Mouse (Mus musculus) cerebellum, postnatal 36 days (tissue): ENCODE data around the gene Sucla2.

Source experiments
- DNase-seq, 2 experiments: peaks; one replicate each; pipeline ENCODE4 v3.0.0; 2021 to 2022; ENCODE audit warnings: mixed read lengths in 2 of 2

Sucla2 gene

DNA sequence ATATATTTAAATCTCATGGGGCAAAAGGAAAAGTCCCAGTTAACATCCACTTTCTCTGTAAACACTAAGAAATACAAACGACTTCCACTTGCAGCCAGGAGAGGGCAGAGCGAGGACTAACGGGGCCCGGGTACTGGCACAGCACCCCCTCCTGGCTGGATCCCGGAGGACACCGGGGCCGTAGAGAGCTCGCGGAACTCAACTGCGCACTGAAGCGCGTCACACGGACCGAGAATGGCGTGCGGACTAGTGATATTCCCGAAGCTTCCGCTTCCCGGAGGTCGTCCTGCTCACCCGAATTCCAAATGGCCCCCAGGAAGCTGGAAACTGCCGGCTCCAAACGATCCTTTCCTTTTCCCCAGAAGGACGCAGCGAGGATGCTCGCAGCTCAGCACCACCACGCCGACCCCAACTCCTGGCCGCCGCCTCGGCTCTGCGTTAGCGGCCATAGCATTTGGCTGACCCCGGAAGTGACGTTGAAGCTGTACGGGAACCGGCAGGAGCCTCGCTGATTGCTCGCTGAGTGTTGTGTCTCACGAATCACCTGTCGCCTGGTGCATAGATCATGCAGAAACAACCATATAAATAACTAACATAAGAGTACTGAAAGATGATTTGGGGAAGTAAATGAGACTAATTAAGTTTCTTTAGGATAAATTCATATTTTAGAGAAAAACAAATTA, at the start of gene Sucla2:
TSS of gene Sucla2 (plus strand) at position 554 of the 683 bp plus-strand sequence.
- peak; percentile 95 to 98 for DNase-seq

GRCm38 (mm10) chr14:73475506-73475905, 49.6 kb upstream of the Sucla2 start:
- DNase-seq = no peak

GRCm38 (mm10) chr14:73476361-73476934, 48.7 kb upstream of the Sucla2 start:
- DNase-seq = no peak

GRCm38 (mm10) chr14:73477077-73477476, 48.0 kb upstream of the Sucla2 start:
- no peak for DNase-seq

- no peak for DNase-seq
These were observed 46.8 kb upstream of the Sucla2 start for GRCm38 (mm10) chr14:73478321-73478720.

GRCm38 (mm10) chr14:73479771-73480170, 45.3 kb upstream of the Sucla2 start:
- no peak for DNase-seq

GRCm38 (mm10) chr14:73483516-73484229, 41.4 kb upstream of the Sucla2 start:
- DNase-seq = no peak

DNA sequence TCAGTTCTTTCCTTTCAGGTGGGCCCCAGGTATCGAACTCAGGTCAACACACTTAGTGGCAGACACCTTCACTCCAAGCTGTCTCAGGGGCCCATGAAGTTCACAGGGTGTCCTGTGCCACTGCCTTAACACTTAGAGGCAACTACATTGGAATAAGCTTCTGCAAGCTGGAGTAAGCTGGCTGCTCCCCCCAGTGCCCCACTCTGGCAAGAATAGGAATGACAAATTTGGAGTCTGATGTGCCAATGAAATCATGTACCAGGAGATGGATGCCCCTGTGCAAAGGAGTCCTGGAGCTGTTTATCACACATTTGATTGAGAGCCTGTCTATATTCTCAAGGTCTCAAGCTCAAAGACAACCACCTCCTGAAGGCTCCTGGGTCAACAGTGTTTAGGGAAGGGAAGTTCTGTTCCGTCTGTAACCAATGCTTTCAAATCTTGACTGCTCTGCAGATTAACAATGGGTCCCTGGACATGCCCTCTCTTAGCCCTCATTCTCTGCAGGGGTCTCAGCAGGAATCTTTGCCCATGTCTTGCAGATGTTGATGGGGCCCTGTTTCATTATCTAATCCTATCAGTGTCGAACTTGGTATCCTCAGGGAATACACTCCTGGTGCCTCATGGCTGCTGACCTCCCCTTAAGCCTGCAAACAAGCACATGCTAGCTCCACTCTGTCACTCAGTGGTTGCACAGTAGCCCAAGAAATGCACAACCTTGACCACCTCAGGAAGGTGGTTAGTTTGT, 40.6 kb upstream of the Sucla2 start:
- no peak for DNase-seq

- DNase-seq = no peak
These were observed 38.5 kb upstream of the Sucla2 start for GRCm38 (mm10) chr14:73486641-73487040.

DNA sequence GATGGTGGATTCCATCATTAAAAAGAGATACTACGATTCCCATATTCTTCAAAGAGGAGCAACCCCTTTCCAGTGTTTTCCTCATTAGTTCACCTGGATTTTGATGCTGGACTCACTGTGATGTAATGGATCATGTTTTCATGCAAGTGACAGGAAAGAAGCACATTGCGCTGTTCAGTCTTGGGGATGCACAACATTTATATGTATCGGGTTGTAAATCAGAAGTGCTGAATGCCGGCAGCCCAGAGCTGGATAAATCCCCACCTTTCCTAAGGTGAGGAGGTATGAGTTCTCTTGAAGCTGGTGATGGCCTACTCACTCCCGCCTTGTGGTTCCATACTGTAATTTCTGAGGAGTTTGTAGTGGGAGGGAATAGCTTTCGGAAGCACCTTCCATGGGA, 31.8 kb upstream of the Sucla2 start:
- DNase-seq = no peak

DNA sequence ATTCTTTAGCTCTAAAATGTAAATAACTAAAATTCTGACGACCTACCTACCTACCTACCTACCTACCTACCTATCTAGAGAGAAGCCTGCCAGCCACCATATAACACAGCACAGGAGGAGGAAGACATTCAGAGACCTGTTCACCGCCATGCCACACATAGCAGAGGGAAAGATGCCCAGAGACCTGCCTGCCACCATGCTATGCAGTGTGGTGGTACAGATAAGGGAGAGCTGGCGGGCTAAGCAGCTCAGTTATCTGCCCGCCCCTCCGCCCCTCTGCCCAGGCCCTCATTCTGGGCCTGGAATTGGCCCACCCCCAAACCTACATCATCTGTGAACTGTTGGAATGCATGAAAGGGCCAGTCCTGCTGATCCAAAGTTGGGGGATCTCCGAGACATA, 31.0 kb upstream of the Sucla2 start:
- no peak for DNase-seq

DNA sequence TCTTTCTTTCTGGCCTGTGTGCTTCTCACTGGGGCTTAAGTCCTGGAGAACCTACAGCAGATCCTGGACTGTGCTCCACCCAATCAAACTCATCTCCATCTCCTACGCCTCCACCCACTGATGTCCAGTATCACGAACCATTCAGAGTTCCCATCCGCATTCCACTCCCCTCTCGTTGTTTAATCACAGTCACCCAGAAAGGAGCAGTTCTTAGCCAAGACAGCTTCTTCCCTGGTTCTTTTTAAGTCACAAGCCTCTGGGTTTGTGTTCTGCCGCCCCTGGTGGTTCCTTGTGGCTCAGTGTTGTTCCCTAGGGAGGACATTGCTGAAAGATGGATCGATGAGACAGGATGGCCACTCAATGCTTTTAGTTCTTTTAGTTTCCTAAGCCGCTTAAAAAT, 29.4 kb upstream of the Sucla2 start:
- DNase-seq = no peak

DNA sequence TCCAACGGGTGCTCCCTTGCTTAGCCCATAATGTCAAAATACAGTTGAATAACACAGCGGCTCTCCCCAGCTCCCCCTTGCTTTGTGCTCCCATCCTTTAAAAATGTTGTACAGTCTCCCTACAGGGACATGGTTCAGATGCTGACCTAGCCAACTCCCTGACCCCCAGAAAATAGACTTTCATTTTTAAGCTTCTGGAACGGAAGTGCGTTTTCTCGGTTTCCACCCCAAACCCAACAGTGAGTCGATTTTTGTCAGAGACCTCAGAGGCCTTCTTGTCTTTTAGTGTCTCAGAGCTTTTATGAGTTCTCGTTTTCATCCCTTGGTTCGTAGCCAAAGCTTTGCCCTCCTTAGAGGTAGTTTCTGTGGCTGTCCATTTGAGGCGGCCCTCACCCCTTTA, 23.8 kb upstream of the Sucla2 start:
- DNase-seq = no peak

GRCm38 (mm10) chr14:73501721-73502120, 23.4 kb upstream of the Sucla2 start:
- DNase-seq = no peak

DNA sequence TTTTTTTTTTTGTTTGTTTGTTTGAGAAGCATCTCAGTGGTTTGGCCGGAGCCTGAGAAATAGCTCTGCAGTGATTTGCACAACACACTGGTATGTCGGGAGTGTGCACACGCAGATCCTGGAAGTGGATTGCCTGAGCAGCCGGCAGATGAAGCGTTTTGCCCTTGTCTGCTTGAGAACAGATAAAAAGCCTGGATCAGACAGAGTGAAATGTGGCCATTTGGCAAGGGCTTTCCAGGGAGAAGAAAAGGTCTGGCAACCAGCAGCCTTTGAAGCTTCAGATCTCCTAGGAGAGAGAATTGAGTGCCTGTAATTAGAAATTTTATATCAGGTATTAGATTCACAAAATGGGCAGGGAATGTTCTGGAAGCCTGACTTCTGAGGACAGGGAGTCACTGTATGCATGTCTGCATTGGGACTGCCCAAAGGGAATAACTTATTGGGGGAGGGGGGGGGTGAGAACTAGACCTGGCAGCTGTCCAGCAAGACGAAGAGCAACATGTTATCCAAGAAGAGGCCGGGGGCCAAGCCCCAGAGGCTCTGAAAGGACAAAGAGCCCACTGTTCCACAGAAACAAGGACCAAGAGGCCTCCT, 22.4 kb upstream of the Sucla2 start:
- peak; percentile 41 to 52 for DNase-seq

DNA sequence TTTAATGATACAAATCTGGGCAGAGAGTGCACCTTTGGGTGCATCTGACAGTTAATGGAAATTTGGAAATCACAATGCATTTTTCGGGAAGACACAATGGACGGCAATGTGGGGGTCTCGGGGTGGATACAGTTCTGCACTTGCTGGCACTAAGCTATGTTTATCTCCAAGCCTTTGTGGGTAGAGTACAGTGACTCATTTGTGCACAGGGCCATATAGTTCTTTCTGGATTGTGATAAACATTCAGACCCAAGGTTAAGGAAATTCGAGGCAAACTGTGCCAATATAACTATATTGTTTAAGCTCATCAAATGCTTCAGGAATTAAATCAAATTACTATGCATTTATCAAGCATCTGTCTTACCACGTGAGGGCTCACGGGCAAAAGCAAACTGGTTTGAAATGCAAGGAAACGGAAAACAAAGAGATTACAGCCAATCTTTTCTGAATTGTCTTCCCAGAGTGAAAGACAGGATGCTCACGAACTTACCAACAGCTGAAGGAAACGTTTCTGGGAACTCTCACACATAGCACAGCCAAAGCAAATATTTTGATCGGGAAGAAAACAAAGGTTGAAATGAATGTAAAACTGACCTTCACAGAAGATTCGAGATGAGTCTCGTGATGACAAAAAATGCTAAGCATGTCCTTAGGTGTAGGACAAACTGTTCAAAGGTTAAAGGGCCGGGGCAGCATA, 21.7 kb upstream of the Sucla2 start:
- no peak for DNase-seq

GRCm38 (mm10) chr14:73506283-73506682, 18.8 kb upstream of the Sucla2 start:
- DNase-seq = no peak

- no peak for DNase-seq
These were observed 17.9 kb upstream of the Sucla2 start for GRCm38 (mm10) chr14:73507200-73507599.

DNA sequence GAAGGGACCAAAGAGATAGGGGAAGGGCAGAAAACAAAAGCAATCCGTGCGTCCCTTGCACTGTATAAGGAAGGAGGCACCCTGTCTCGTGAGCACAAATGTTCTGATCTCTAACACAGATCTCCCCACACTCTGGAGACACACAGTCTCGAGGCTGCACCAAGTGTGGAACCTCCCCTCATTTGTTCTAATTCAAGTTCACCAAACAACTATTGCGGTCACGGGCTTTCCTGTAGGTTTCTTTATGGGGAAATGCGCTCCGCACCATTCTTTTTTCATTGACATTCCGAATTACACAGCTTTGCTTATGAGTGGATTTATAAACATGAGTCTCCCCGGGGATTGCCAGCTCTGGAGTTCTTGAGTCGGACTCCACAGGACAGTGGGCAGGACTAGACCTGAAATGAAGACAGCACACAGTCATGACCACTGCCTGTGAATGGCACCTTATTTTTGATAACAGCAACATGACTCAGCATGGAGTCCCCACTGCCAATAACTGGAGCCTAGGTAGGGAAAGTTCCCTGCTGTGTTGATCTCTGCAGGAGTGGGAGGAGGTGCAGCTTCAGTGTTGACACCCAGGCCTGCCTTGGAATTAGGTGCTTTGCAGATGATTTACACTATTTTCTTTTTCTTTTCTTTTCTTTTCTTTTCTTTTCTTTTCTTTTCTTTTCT, 17.3 kb upstream of the Sucla2 start:
- no peak for DNase-seq

GRCm38 (mm10) chr14:73508630-73509395, 16.3 kb upstream of the Sucla2 start:
- no peak for DNase-seq
